Mouse (Mus musculus): Measurements from ENCODE around the gene Diras2.

Gene Diras2

DNA sequence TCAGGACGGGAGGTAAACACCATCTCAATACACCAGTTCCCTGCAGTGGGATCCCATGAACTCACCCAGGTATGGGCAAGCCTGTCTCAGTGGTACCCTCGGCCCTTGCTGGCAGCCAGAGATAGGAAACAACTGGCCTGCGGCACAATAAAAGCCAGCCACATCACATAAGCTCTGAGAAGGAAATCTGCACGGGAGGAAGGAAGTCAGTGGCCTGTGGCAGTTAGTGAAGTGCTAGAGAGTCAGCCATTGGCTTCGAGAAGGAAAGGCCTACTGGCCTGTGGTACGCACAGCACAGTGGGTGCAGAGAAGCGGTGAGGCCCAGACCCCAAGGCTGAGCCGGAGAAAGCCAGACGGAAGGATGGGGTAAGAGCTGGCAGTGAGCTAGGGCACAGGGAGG is 20.2 kb upstream of the Diras2 start:
- no peak for DNase-seq

DNA sequence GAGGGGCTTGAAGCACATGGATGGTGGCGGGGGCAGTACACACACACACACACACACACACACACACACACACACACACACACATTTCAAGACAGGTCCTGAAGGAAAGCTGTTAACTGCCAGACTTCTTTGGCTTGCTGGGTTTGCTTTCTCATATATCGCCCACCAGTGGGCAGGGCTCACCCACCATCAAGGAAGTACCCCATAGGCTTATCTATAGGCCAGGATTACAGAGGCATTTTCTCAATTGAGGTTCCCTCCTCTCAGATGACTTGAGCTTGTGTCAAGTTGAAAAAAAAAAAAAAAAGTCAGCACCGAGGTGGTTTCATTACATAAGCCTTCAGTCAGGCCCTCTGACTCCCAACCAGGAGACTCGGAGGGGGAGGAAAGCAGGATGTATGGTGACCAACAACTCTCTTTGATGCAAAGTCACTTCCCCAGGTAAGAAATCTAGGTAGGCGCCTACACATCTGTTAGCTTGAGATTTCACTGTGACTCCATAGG is 19.7 kb upstream of the Diras2 start:
- DNase-seq: no peak

DNA sequence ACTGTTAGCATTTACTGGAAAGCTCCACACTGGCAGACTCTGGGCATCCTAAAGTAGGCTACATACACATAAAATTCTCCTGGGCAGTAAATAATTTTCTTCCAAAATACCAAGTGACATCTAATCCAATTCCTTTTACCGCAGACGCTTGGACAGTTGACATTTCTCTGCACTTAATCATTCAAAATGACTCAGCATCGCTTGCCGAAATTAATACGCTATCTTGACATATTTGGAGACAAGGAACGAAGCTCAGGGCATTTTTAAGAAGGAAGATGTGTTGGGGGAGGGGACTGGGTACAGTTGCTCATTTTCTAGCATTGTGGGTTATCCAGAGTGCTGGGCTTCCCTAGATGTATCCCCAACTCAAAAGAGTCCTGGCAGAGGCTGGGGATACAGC is 15.2 kb upstream of the Diras2 start:
- DNase-seq: no peak

DNA sequence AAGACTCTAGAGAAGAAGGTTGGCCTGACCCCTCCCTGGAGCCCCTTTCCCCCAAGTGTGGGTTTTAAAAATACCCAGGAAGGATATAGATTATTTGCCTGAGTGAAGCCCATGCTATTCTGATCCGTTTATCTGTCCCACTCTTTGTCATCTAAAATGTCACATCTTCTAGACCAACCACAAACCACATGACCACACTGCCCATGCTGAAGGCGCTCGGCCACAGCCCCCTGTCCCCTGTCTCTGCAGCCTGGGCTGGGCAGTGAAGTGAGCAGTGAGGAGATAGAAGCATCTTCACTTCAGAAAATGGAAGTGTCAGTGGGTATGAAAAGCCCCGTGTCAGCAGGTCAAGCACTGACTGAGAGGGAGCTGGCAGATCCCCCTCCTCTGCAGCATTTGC is 11.6 kb upstream of the Diras2 start:
- no peak for DNase-seq

DNA sequence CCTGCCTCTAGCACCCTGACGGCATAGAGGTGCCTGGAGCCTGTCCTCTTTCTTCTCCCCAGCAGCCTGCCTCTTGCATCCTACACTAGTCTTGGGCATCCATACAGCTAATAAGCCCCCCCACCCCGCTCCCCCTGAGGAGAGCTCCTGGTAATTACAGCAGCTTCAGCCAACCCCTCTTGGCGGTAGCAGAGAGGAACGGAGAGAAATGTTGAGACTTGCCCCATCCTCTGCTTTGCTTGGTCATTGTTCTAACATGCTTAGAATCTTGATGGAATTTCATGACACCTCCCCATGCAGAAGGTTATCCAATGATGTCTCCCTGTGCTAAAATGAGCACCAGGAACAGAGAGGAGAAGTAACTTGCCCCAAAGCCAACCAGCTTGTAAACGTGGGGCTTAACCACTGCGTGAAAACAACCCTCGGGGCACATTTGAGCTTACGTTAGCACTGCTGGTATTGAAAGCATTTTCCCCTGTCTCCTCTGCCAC is 11.0 kb upstream of the Diras2 start:
- DNase-seq: no peak

DNA sequence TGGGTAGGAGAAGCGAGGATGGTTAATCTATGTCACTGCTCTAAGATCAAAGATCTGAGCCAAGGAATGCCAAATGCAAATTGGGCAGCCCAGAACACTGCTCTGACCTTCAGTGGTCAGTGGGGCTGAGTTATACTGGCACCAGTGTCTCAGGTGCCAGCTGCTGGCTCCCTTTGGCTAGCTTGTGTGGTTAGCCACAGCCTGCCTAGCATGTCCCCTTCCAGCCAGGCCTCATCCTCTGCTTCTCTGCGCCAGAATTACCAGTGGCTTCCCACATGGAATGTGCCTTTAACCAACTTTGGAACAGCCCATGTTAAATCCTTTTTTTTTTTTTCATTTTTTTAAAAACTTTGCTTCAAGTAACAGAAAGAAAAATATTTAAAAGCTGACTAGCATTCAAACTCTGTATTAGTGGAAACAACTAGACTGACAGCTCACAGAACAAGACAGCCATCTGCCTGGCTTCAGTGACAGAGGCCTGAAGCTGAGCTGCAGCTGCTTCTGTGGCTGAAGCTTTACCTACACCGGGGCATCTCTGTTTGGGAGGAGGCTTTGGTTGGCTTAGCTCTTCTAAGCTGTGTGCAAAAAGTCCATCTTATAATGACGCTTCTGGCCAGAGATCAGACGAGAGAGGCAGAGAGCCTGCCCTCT is 10.4 kb upstream of the Diras2 start:
- DNase-seq: no peak

DNA sequence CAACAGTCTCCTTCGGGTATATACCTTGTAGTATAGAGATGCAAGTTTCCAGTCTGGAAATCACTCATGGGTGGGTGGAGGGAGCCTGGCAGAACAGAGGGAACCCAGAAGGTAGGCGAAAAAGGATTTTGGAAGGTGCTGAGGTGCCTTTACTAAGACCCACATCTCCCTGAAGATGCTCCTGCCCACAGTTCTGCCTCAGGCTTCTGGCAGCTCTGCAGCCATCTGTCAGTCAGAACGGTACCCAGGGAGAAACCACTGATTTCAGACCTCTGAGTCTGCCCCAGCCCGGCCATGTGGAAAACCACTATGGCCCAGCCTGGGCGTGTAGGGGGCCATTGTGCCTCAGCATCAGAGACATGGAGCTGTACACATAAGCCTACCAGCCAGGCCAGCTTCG is 8.4 kb upstream of the Diras2 start:
- peak in 1 of 2 experiments; percentile 42 for DNase-seq

DNA sequence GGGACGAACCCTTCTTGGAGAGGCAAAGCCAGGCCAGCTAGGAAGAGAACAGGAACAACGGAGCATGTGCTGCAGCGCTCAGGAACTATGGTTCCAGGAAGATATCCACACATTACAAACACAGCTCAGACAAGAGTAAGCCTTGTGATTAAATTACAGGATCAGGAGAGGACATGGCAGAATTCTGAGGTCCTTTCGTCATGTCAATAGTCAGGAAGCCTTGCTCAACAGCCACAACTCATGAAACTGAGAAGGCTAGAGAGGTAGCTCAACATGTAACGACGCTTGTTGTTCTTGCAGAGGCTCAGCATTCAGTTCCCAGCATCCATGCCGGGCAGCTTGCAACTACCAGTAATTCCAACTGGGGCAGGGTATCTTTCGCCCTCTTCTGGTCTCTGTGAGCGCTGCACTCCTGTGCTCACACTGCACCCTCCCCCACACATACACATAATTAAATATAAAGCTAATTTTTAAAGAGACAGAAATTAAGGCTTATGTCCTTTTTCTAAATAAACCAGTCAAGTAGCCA is 7.6 kb upstream of the Diras2 start:
- DNase-seq: no peak

DNA sequence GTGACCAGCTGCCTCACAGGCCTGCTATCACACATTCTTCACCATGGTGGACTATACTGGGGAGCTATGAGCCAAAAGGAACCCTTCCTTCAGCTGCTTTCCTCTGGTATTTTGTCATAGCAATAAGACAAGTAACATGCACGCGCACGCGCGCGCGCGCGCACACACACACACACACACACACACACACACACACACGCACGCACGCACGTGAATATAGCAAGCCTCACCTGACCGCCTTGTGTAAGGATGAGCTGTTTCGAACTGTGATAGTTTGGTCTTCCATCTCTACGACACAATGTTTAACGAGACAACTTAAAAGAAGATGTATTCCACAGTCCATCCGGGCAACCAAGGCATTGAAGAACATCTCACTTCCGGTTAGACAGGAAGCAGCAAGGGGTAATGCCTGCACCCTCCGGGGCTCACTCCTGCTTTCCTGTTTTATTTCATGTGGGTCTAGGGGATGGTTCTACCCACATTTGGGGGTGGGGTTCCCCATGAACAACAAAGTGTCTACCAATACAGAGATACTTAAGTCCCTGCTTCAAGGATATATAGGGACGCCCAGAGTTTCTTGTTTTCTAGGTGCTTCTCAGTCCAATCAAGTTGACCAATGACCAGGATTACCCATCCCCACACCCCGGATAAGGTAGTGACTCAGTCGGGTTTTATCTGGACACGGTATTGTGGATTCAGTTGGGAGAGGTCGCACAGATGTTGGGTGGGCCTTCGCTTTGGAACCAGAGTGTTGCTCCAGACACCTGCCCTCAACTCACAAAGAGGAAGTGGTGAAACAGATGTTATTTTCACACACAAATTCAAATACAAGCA is 6.9 kb upstream of the Diras2 start:
- DNase-seq: no peak

DNA sequence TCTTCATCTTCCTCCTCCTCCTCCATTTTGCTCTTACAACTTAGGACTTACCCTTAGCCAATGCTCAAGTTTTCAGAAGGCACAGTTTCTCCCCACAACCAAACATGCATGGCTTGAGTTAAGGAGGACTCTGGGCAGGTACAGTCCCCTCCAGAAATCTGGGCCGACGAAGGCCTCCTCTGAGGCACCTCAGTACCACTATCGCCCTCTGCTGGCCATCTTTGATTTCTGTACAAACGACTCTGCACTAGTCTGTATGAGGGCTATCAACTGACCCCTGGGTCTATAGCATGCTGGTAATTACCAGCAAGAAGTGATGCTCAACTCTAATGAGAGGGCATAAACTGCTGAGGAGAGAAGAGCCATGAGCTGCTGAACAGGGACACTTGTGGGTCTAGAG is 4.5 kb upstream of the Diras2 start:
- peak; percentile 89 to 94 for DNase-seq

DNA sequence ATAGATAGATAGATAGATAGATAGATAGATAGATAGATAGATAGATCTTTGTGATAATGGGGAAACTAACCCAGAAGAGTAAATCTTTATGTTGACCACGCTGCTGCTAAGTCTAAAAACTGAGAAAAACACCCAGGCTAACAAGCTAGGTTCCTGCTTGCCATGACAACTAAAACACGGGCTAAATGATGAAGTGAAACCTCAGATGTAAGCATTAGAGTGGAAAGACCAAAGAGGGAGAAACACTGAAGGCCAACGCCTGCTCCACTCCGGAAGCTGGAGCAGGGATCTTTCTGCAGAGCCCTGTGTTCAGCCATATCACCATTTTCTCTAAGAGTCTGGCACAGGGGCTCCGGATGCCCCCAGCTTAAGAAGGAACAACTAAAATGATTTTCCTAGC is 2.6 kb upstream of the Diras2 start:
- DNase-seq: no peak

DNA sequence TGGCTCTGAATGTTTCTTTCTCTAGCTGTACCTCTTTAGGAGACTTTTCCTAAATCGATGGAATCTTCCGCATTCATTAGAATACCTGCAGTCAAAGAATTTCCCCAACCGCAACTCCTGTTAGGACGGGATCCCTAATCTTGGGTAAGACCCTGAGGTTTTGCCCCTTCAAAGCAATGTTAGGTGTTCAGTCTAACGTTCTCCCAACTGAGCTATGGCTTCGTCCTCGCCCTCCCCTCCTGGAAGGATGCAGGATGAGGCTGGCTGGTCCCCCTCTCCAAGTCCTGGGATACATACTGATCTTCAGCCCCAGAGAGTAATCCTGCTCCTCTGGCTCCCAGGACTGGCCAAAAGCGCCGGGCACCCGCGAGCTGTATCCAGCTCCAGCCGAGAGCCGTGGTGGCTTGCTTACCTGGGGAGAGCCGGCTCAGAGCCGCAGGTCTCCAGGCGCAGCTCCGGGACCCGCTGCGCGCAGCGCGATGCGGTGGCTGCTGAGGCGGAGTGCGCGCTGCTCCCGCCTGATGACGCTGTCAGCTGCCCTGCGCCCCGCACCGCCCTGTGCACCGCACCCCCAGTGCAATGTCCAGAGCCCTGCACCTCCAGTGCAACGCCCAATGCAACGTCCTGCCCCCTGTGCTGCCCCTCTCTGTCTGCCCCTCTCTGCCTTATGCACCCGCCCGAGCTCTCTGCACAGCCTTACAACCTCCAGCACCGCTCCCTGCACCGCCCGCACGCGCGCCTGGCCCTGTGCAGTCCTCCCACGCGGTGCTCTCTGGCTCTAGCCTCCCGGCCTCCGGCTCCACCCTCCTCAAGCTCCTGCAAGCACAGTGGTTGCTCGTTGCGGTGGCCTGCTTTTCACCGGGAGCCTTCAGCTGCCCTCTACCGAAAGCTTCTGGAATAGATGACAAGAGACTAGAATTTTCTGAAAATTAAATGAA is 802 bp downstream of the Diras2 start:
- DNase-seq: peak; percentile 89 to 94

DNA sequence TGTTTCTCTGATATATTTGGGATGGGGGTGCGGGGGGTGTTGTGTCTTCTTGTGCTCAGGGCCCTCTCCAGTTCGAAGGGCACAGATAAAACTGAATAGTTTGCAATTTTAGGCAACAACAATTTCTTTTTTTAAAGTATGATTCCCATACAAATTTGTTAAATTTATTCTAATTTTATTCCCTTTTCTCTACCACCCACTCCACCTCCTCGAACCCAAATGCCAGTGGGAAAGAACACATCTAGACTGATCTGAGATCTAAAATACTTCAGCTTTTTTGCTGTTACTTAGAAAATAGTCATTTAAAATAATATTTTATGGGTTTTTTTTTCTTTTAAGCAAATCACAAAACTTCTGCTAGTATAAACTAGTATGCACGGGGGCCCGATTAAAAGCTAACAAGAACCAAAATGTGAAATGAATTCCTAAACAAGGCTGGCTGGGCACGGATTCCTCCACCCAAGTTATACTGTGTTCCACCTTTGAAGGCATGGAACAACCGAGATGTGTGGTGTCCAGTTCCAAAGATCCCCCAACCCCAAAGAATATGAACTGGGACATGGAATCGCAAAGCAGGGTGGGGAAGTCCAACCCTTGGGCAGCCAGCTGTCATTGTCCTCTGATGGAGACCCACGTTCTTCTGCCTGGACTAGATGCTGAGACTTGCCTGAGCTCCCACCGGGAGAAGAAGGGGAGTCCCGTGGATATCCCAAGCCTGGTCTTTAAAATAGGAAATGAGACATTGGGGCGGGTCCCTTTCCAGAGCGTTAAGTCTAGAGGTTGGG is 1.7 kb downstream of the Diras2 start:
- DNase-seq: peak; percentile 58 to 63

DNA sequence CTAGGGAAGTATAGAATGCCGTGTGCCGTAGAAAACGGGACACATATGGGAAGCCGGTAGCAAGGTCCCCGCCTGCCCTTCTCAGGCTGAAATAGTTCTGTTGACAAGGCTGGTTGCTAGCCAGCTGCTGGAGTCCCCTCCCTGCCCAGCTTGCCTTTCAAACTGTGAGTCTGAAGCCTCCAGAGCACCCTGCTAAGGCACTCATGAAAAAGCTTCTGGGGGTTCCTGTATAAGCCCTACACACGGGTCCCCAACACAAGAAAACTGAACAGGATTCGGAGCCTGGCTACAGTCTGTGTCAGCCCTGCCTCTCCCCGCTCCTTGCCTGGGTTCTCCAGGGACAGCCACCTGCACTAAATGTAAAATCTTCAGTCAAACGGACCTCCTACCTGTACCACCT is 2.3 kb downstream of the Diras2 start:
- DNase-seq: peak; percentile 65 to 67

DNA sequence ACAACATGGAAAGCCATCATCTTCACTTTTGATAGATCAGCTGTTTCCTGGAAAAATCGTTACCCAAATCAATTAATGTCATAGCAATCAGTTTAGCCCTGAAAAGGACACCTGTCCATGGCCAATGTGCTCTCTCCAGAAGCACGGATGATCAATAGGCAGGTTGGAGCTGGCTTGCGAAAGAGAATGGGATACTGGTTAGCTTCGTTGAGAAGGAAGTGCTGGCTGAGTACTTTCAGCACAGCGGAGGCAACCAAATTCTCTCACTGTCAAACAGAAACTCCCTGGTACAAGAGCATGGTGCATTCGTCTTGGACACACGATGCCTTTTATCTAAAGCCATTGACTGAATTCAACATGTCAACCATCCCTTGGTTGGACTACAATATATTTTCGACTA is 2.8 kb downstream of the Diras2 start:
- DNase-seq: peak in 1 of 2 experiments; percentile 53

DNA sequence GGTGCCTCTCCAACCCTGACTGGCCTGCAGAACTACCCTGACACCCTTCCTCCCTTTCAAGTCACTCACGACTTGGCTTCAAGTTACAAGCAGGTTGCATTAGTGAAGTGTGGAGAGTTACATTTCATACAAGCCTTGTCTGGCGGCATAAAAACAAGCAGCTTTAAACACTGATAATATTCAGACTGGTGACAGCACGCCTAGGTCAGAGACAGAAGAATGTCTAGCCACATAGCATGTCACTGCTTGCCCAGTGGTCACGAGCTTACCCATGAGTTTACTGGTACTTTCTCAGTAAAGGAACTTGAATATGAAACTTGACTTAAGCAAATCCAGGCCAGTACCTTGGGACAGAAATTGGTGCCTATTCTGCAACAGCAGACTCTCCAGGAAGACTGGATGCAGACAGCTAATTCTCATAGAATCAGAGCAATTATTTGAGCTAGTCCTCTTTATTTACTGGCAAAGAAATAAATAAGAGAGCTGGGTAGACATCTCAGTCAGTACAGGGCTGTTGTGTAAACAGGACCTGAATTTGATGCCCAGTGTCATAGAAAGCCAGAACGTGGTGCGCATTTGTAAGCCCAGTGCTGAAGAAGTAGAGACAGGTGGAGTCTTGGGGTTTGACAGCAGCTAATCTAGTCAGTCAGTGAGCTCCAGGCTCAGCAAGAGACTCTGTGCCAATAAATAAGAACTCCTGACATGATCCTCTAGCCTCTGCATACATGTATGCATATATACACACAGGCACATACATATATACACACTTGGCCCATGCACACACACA is 4.6 kb downstream of the Diras2 start:
- DNase-seq: peak in 1 of 2 experiments; percentile 36

DNA sequence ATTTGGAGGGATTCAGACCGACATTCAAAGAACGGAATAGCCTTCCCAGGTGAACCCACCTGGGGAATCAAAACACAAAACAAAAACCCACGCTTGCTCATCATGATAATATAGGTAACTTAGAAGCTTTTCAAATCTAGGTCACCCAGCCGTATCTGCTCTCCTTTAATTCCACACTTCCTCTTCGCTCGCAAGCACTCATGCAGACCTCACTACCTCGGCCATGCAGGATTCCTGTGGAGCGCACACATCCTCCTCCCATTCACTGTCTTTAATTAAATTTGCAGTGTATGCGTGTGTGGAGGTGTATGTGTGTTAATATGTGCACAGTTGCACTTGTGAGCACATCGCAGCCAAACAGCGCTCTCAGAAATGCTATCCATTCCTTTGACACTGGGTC is 6.8 kb downstream of the Diras2 start:
- peak in 1 of 2 experiments; percentile 33 for DNase-seq

DNA sequence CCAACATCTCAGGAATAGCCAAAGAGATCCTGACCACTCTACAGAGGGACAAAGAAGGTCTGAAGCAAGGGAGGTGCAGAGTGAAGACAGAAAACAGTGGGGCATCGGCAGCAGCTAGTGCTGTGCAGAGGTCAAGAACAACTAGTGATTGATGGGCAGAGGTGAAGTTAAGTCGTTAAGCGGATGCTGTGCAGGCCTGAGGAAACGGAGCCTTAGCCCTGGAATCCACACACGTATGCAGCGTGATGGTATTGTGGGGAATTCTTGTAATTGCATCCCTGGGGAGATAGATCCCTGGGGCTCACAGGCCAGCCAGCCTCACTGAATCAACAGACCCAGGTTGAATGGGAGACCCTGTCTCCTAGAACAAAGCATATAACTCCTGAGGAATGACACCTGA is 9.9 kb downstream of the Diras2 start:
- no peak for DNase-seq

DNA sequence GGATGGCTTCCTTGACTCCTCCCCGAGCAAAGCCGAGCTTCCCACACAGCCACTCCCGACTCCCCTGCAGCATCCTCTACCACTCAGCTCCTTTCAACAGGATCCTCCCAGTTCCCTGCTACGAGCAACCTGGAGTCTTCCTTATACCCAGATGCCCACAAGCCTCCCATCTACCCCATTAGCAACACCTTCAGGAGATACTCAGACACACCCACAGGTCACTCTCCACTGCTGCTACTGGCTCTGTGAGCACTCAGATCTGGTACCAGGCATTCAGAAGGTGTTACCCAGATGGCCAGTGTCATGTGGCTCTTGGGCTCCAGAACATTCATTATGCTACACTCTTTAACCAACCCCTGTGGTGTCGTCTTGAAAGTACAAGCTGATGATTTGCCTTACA is 11.7 kb downstream of the Diras2 start:
- peak in 1 of 2 experiments; percentile 28 for DNase-seq

DNA sequence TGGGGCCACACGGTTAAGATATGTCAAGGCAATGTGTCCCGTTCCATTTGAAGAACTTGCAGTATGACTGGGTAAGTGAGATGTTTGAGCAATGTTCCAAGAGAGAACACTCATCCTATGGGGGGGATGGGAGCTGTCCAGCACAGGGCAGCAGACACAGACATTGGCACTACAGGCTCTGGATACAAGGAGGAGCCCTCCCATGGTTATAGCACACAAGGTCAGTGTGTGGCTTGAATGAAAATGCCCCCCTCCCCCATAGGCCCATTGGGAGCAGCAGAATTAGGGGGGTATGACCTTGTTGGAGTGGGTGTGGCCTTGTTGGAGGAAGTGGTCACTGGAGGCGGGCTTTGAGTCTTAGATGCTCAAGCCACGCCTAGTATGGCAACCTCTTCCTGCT is 12.7 kb downstream of the Diras2 start:
- DNase-seq: no peak

DNA sequence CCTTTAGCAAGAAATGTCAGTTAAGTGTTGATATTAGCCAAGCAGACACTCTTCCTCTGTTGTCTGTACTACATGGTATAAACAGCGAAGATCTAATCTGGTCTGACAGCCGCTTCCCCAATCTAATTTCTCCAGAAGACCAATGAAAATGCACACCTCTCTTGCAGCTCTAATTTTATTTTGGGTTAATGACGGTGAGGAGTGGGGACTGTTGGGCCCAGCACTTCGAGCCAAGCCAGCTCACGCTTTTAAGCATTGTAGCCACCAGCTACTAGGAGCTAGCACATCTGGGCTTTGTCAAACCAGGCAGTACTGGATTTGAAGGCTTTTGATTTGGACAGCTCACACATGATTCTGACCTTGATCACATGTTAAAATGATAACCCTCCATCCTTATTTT is 14.1 kb downstream of the Diras2 start:
- DNase-seq: no peak
